Mouse (Mus musculus) brain, embryonic 14.5 days (tissue): Measurements from ENCODE around the gene Ppfia2.

Experiments
- CTCF ChIP-seq: fragments of 200-500 bp; IDR thresholded peaks from 2 replicates; pipeline ENCODE4 v1.5.1; 2012; ENCODE audit warnings: inconsistent platforms, mild to moderate bottlenecking, moderate library complexity, borderline replicate concordance; ENCODE audit not compliant: insufficient read depth, insufficient read length; ENCODE audit errors: extremely low read depth
- POLR2A ChIP-seq: fragments of 200-500 bp; IDR thresholded peaks from 2 replicates; pipeline ENCODE4 v1.6.1; 2012; ENCODE audit warnings: mild to moderate bottlenecking, inconsistent platforms, borderline replicate concordance; ENCODE audit not compliant: poor library complexity, insufficient read depth, insufficient read length, severe bottlenecking; ENCODE audit errors: extremely low read depth

DNA sequence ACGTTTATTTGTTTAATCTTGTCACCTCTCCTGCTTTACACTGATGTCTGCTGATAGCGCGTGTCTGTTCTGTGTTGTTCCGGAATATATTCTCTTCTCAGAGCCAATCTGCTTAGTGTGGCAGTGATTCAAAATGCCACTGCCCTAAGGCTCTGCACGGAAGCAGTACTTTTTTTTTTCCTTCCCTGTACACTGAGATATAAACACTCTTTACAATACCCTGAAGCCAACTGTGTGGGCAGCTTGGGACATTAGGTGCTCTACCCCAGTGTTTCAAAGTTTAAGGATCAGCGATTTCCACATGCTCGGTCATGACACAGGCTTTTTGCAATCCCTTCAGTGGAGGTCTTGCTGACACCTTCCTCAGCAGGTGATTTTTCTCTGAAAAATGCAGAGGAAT is 163.8 kb downstream of the Ppfia2 start:
- TF ChIP-seq CTCF, result no peak
- no peak for TF ChIP-seq POLR2A
